Mouse (Mus musculus): Measurements from ENCODE around the gene Optn.

Gene Optn

GRCm38 (mm10) chr2:5027057-5027456 lies 36.8 kb downstream of the Optn start:
- DNase-seq: no peak

GRCm38 (mm10) chr2:5025162-5025733 lies 38.6 kb downstream of the Optn start:
- DNase-seq: no peak

- DNase-seq: no peak
Measured at GRCm38 (mm10) chr2:5023699-5024399, 40.0 kb downstream of the Optn start.

GRCm38 (mm10) chr2:5023275-5023674 lies 40.6 kb downstream of the Optn start:
- DNase-seq: no peak

- no peak for DNase-seq
Measured at GRCm38 (mm10) chr2:5019708-5020107, 44.1 kb downstream of the Optn start.

GRCm38 (mm10) chr2:5016922-5017321 lies 46.9 kb downstream of the Optn start:
- no peak for DNase-seq

GRCm38 (mm10) chr2:5015527-5015926 lies 48.3 kb downstream of the Optn start:
- DNase-seq: no peak

- no peak for DNase-seq
Measured at GRCm38 (mm10) chr2:5014616-5015015, 49.2 kb downstream of the Optn start.

- peak; percentile 84 to 89 for DNase-seq
Measured at GRCm38 (mm10) chr2:5012491-5013324, 51.1 kb downstream of the Optn start, which contains the start of gene Mcm10. Mcm10 (minus strand) TSS chr2:5012791.

GRCm38 (mm10) chr2:5011898-5012490 lies 51.9 kb downstream of the Optn start:
- no peak for DNase-seq

- DNase-seq: no peak
Measured at GRCm38 (mm10) chr2:5007107-5007506, 56.7 kb downstream of the Optn start.

GRCm38 (mm10) chr2:5001266-5001665 lies 62.6 kb downstream of the Optn start:
- DNase-seq: no peak

GRCm38 (mm10) chr2:4998905-4999304 lies 64.9 kb downstream of the Optn start:
- no peak for DNase-seq

- no peak for DNase-seq
Measured at GRCm38 (mm10) chr2:4996421-4996824, 67.4 kb downstream of the Optn start.

- no peak for DNase-seq
Measured at GRCm38 (mm10) chr2:4995646-4996045, 68.2 kb downstream of the Optn start.

- no peak for DNase-seq
Measured at GRCm38 (mm10) chr2:4994436-4994835, 69.4 kb downstream of the Optn start.

- DNase-seq: no peak
Measured at GRCm38 (mm10) chr2:4993584-4993983, 70.3 kb downstream of the Optn start.

GRCm38 (mm10) chr2:4988826-4989424 lies 74.9 kb downstream of the Optn start:
- DNase-seq: no peak

- DNase-seq: no peak
Measured at GRCm38 (mm10) chr2:4987388-4988180, 76.3 kb downstream of the Optn start.

GRCm38 (mm10) chr2:4986798-4987197 lies 77.1 kb downstream of the Optn start:
- no peak for DNase-seq

- DNase-seq: no peak
Measured at GRCm38 (mm10) chr2:4985000-4985399, 78.9 kb downstream of the Optn start.

- no peak for DNase-seq
Measured at GRCm38 (mm10) chr2:4983987-4984386, 79.9 kb downstream of the Optn start.
